Mouse (Mus musculus) adrenal gland, adult 10 weeks (tissue): ENCODE measurements around the gene Rpl10-ps3. TPM values are rescaled to one million over a fixed set of nuclear protein-coding genes. Genes with fewer than 3 reads are reported as not detected.

Experiments
- polyA plus RNA-seq: library from polyadenylated mRNA; stranded (reverse); fragments of 350-450 nt; fragmentation: Illumina TruSeq; extraction: RNeasy Lipid Tissue Mini Kit (QIAGEN cat#74804); gene quantifications from one replicate; pipeline ENCODE4 v1.2.3, GENCODE M21; 2014; ENCODE audit warnings: low read depth, low replicate concordance

Gene Rpl10-ps3
- 135 TPM for polyA plus RNA-seq

GRCm38 (mm10) chr9:50344868-50345267 is at the start of gene Rpl10-ps3:
TSS of gene Rpl10-ps3 (minus strand) at chr9:50344968.

Other genes with a start within 250 kb of the Rpl10-ps3 start
- gene Plet1, start 149.6 kb upstream of the Rpl10-ps3 start, polyA plus RNA-seq: 0.47 TPM
- 169 TPM for gene Pts, start 183.8 kb upstream of the Rpl10-ps3 start, polyA plus RNA-seq
- gene Il18, start 209.9 kb upstream of the Rpl10-ps3 start, polyA plus RNA-seq: 18.4 TPM
- gene Bco2, start 210.2 kb upstream of the Rpl10-ps3 start, polyA plus RNA-seq: 0.52 TPM
- gene Tex12, start 216.4 kb upstream of the Rpl10-ps3 start, polyA plus RNA-seq: not detected